Mouse (Mus musculus) cortical plate, adult 2 months (tissue): ENCODE results near the gene Gm13272. TPM values are rescaled to one million over a fixed set of nuclear protein-coding genes. Genes with fewer than 3 reads are reported as not detected.
"Not testable (repeated sequence)": the region's sequence is repeated elsewhere in the genome, so short reads cannot be mapped to it uniquely, and the experiment has no call there.

Source experiments
- H3K27ac ChIP-seq: fragments of 200-500 bp; 2 replicates; pipeline ENCODE4 v1.5.1; 2012; ENCODE audit warnings: low read length, control low read depth, inconsistent platforms; ENCODE audit not compliant: insufficient read depth
- H3K4me1 ChIP-seq: fragments of 200-500 bp; 2 replicates; pipeline ENCODE4 v1.6.1; 2011; ENCODE audit warnings: low read length; ENCODE audit not compliant: control insufficient read depth, insufficient read depth
- H3K4me3 ChIP-seq: fragments of 200-500 bp; 2 replicates; pipeline ENCODE4 v1.5.1; 2011; ENCODE audit warnings: mild to moderate bottlenecking, low read length, control low read depth; ENCODE audit not compliant: insufficient read depth
- CTCF ChIP-seq: fragments of 200-500 bp; IDR thresholded peaks from 2 replicates; pipeline ENCODE4 v1.5.1; 2011; ENCODE audit warnings: mild to moderate bottlenecking, control low read depth, low read length; ENCODE audit not compliant: insufficient read depth; ENCODE audit errors: extremely low read depth
- POLR2A ChIP-seq: fragments of 200-500 bp; IDR thresholded peaks from 2 replicates; pipeline ENCODE4 v1.6.1; 2011; ENCODE audit warnings: mild to moderate bottlenecking, low read length, control low read depth; ENCODE audit not compliant: insufficient read depth; ENCODE audit errors: extremely low read depth
- polyA plus RNA-seq: library from polyadenylated mRNA; depleted of rRNA; stranded (reverse); fragments of >200 nt; gene quantifications from 2 replicates; pipeline ENCODE4 v1.2.3, GENCODE M21; 2012

Gm13272 gene
- polyA plus RNA-seq, 1 experiment: not detected

DNA sequence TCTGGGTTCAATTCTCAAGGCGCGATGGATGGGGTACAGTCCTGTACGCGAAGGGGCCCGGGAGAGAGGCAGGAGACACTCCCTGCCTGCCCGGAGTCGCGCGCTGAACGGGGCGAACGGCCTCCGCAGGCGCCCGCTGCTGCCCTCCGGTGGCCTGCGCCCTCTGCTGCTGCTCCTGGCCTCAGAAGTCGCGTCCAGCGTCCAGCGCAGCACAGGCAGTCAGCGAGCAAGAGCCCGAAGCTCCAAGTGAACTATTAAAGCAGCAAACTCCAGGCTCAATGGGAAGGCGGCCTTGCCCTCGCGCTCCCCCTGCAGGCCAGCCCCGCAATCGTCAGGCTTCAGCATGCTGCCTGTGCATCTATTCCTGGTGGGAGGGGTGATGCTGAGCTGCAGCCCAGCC is 19.2 kb upstream of the Gm13272 start:
- not testable (repeated sequence) for H3K4me3 ChIP-seq, H3K27ac ChIP-seq, H3K4me1 ChIP-seq
- TF ChIP-seq CTCF (peak; percentile 2; the same call in 1 of the 2 replicates), POLR2A (peak; percentile 18; the same call in 1 of the 2 replicates)

GRCm38 (mm10) chr4:88761776-88762175 is 17.9 kb upstream of the Gm13272 start:
- H3K4me1 ChIP-seq: not testable (repeated sequence)

GRCm38 (mm10) chr4:88762341-88762740 is 17.3 kb upstream of the Gm13272 start:
- H3K4me1 ChIP-seq, H3K27ac ChIP-seq, H3K4me3 ChIP-seq: not testable (repeated sequence)

More at GRCm38 (mm10) chr4:88761776-88762175, 17.9 kb upstream of the Gm13272 start:
- not testable (repeated sequence) for H3K27ac ChIP-seq, H3K4me3 ChIP-seq

GRCm38 (mm10) chr4:88763384-88764018 is 16.1 kb upstream of the Gm13272 start:
- not testable (repeated sequence) for H3K4me1 ChIP-seq, H3K4me3 ChIP-seq, H3K27ac ChIP-seq

DNA sequence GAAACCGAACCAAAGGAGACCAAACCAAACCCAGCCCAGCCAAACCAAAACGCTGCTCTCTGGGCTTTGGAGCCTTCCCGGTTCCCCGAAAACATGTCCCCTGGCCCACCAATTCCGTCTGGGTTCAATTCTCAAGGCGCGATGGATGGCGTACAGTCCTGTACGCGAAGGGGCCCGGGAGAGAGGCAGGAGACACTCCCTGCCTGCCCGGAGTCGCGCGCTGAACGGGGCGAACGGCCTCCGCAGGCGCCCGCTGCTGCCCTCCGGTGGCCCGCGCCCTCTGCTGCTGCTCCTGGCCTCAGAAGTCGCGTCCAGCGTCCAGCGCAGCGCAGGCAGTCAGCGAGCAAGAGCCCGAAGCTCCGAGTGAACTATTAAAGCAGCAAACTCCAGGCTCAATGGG is 6.1 kb upstream of the Gm13272 start, which contains the start of gene Gm13290:
Gene Gm13290, plus strand, starts transcription at position 301 of the 400 bp plus-strand sequence.
- not testable (repeated sequence) for H3K4me3 ChIP-seq, H3K27ac ChIP-seq, H3K4me1 ChIP-seq

- H3K27ac ChIP-seq, H3K4me1 ChIP-seq, H3K4me3 ChIP-seq: not testable (repeated sequence)
Observed at GRCm38 (mm10) chr4:88776622-88777021, 3.0 kb upstream of the Gm13272 start, which contains the start of gene Gm13289. Gene Gm13289 (plus strand): TSS chr4:88776922.

GRCm38 (mm10) chr4:88780320-88780719 is 670 bp downstream of the Gm13272 start:
- not testable (repeated sequence) for H3K27ac ChIP-seq, H3K4me1 ChIP-seq, H3K4me3 ChIP-seq

DNA sequence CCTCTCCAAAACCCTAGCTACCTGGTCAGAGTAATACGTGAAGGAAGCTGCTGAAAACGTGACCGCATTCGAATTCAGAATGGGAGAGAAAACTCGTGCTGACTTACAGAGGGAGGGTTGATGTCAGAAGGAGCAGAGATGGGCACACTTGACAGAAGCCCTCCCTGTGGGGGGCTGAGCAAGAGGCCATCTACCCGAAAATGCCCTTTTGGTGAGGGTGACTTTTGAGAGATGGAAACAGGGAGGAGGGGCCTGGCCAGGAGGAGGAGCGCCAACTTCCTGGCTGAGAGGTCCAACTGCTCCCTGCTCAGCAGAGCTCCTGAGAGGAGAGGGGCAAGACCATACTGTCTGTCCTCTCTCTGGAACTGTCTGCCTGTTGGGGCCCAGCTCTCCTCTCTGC is 2.2 kb downstream of the Gm13272 start, which contains the start of gene Ifnz:
Gene Ifnz, plus strand, starts transcription at position 301 of the 400 bp plus-strand sequence.
- not testable (repeated sequence) for H3K4me1 ChIP-seq, H3K27ac ChIP-seq, H3K4me3 ChIP-seq

GRCm38 (mm10) chr4:88782335-88782734 is 2.7 kb downstream of the Gm13272 start:
- H3K27ac ChIP-seq, H3K4me1 ChIP-seq, H3K4me3 ChIP-seq: not testable (repeated sequence)

DNA sequence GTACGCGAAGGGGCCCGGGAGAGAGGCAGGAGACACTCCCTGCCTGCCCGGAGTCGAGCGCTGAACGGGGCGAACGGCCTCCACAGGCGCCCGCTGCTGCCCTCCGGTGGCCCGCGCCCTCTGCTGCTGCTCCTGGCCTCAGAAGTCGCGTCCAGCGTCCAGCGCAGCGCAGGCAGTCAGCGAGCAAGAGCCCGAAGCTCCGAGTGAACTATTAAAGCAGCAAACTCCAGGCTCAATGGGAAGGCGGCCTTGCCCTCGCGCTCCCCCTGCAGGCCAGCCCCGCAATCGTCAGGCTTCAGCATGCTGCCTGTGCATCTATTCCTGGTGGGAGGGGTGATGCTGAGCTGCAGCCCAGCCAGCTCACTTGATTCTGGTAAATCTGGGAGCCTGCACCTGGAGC is 5.8 kb downstream of the Gm13272 start, which contains the start of gene Gm13276:
Gene Gm13276, plus strand, starts transcription at position 301 of the 400 bp plus-strand sequence.
- not testable (repeated sequence) for H3K27ac ChIP-seq, H3K4me3 ChIP-seq, H3K4me1 ChIP-seq

DNA sequence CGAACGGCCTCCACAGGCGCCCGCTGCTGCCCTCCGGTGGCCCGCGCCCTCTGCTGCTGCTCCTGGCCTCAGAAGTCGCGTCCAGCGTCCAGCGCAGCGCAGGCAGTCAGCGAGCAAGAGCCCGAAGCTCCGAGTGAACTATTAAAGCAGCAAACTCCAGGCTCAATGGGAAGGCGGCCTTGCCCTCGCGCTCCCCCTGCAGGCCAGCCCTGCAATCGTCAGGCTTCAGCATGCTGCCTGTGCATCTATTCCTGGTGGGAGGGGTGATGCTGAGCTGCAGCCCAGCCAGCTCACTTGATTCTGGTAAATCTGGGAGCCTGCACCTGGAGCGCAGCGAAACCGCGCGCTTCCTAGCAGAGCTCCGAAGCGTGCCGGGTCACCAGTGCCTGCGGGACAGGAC is 8.8 kb downstream of the Gm13272 start, which contains the start of gene Gm13277:
Gene Gm13277, plus strand, starts transcription at position 231 of the 400 bp plus-strand sequence.
- peak; percentile 26; the same call in 1 of the 2 replicates for TF ChIP-seq CTCF

DNA sequence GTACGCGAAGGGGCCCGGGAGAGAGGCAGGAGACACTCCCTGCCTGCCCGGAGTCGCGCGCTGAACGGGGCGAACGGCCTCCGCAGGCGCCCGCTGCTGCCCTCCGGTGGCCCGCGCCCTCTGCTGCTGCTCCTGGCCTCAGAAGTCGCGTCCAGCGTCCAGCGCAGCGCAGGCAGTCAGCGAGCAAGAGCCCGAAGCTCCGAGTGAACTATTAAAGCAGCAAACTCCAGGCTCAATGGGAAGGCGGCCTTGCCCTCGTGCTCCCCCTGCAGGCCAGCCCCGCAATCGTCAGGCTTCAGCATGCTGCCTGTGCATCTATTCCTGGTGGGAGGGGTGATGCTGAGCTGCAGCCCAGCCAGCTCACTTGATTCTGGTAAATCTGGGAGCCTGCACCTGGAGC is 11.6 kb downstream of the Gm13272 start, which contains the start of gene Gm13278:
Gene Gm13278, plus strand, starts transcription at position 301 of the 400 bp plus-strand sequence.
- not testable (repeated sequence) for H3K4me3 ChIP-seq, H3K4me1 ChIP-seq, H3K27ac ChIP-seq

More for the DNA sequence above, 8.8 kb downstream of the Gm13272 start, which contains the start of gene Gm13277:
- H3K4me1 ChIP-seq, H3K4me3 ChIP-seq, H3K27ac ChIP-seq: not testable (repeated sequence)
